Mouse (Mus musculus) CH12.LX (cell line): ENCODE results near the gene 2210011C24Rik. TPM values are rescaled to one million over a fixed set of nuclear protein-coding genes. Genes with fewer than 3 reads are reported as not detected.

ENCODE experiments used
- DNase-seq: peaks from one replicate; pipeline ENCODE4 v3.0.0-alpha.2; 2013; ENCODE audit errors: extremely low read depth
- H3K27ac ChIP-seq: 2 replicates; pipeline ENCODE4 v1.5.1; 2012; ENCODE audit warnings: low read depth, mild to moderate bottlenecking, control low read depth, moderate library complexity; ENCODE audit not compliant: insufficient read depth
- H3K27me3 ChIP-seq: replicated peaks from 2 replicates; pipeline ENCODE3; 2012; ENCODE audit warnings: inconsistent platforms
- H3K36me3 ChIP-seq, 2 experiments: replicated peaks in 1 of 2; 2 replicates each; pipeline versions ENCODE3 to v1.6.1; 2012; ENCODE audit warnings: inconsistent platforms in 1 of 2, low read length in 1 of 2, mild to moderate bottlenecking in 1 of 2, mixed read lengths in 1 of 2, moderate library complexity in 1 of 2; ENCODE audit not compliant: control insufficient read depth in 1 of 2, insufficient read depth in 1 of 2
- H3K4me1 ChIP-seq, 2 experiments: 2 replicates each; pipeline ENCODE4 v1.6.1; 2012; ENCODE audit warnings: inconsistent platforms in 1 of 2, moderate library complexity in 1 of 2; ENCODE audit not compliant: insufficient read depth in 2 of 2, control insufficient read depth in 1 of 2
- H3K4me2 ChIP-seq: 2 replicates; pipeline ENCODE4 v1.6.1; 2012; ENCODE audit warnings: low read depth, mild to moderate bottlenecking, control low read depth; ENCODE audit not compliant: poor library complexity, insufficient read depth, severe bottlenecking
- H3K4me3 ChIP-seq, 3 experiments: fragments of 150-350 bp in 1 of 3; sonication (generic) in 1 of 3; replicated peaks in 1 of 3; 2 replicates each; pipeline versions ENCODE3 to v1.5.1; 2011 to 2012; ENCODE audit warnings: low read depth in 2 of 3, low read length in 2 of 3, mild to moderate bottlenecking in 2 of 3, moderate library complexity in 2 of 3, control low read depth in 1 of 3, improper control_type of control experiment in 1 of 3, inconsistent platforms in 1 of 3, mixed read lengths in 1 of 3; ENCODE audit not compliant: poor library complexity in 1 of 3
- H3K79me2 ChIP-seq: replicated peaks from 2 replicates; pipeline ENCODE4 v1.6.1; 2012; ENCODE audit warnings: mild to moderate bottlenecking, moderate library complexity; ENCODE audit not compliant: control insufficient read depth, poor library complexity, insufficient read depth, severe bottlenecking; ENCODE audit errors: extremely low read depth
- H3K9ac ChIP-seq: 2 replicates; pipeline ENCODE4 v1.6.1; 2012; ENCODE audit warnings: low read depth, mild to moderate bottlenecking, control low read depth, moderate library complexity; ENCODE audit not compliant: insufficient read depth
- H3K9me3 ChIP-seq: replicated peaks from 2 replicates; pipeline ENCODE3; 2012; ENCODE audit warnings: low read length, inconsistent platforms, mixed read lengths
- BHLHE40 ChIP-seq: IDR thresholded peaks from 2 replicates; pipeline ENCODE4 v1.6.1; 2011; ENCODE audit warnings: mild to moderate bottlenecking, low read depth, low read length, improper control_type of control experiment
- CHD1 ChIP-seq: IDR thresholded peaks from 2 replicates; pipeline ENCODE4 v1.6.1; 2012; ENCODE audit warnings: low read depth, low read length, improper control_type of control experiment, inconsistent platforms
- CHD2 ChIP-seq: IDR thresholded peaks from 2 replicates; pipeline ENCODE4 v1.6.1; 2011; ENCODE audit warnings: low read length, improper control_type of control experiment
- CTCF ChIP-seq, 2 experiments: IDR thresholded peaks in 1 of 2; conservative IDR thresholded peaks in 1 of 2; 2 replicates each; pipeline ENCODE4 v1.5.1; 2011 to 2012; ENCODE audit warnings: low read depth in 2 of 2, low read length in 2 of 2, improper control_type of control experiment in 1 of 2, inconsistent platforms in 1 of 2, mild to moderate bottlenecking in 1 of 2, moderate library complexity in 1 of 2
- E2F4 ChIP-seq: IDR thresholded peaks from 2 replicates; pipeline ENCODE4 v1.6.1; 2011; ENCODE audit warnings: low read depth, low read length, improper control_type of control experiment; ENCODE audit not compliant: insufficient replicate concordance
- ELF1 ChIP-seq: IDR thresholded peaks from 2 replicates; pipeline ENCODE4 v1.6.1; 2014; ENCODE audit warnings: low read depth, mild to moderate bottlenecking, inconsistent platforms, low read length, improper control_type of control experiment
- ETS1 ChIP-seq: conservative IDR thresholded peaks from 2 replicates; pipeline ENCODE4 v1.6.1; 2012; ENCODE audit warnings: low read depth, mild to moderate bottlenecking, inconsistent platforms, low read length, improper control_type of control experiment, moderate library complexity
- HCFC1 ChIP-seq: IDR thresholded peaks from 2 replicates; pipeline ENCODE4 v1.6.1; 2012; ENCODE audit warnings: low read depth, mild to moderate bottlenecking, inconsistent platforms, low read length, improper control_type of control experiment
- JUN ChIP-seq: IDR thresholded peaks from 2 replicates; pipeline ENCODE4 v1.6.1; 2011; ENCODE audit warnings: low read depth, mild to moderate bottlenecking, low read length, improper control_type of control experiment, moderate library complexity; ENCODE audit not compliant: insufficient read depth
- MAX ChIP-seq: IDR thresholded peaks from 2 replicates; pipeline ENCODE4 v1.6.1; 2011; ENCODE audit warnings: low read length, improper control_type of control experiment
- MAZ ChIP-seq: IDR thresholded peaks from 2 replicates; pipeline ENCODE4 v1.6.1; 2012; ENCODE audit warnings: low read depth, mild to moderate bottlenecking, inconsistent platforms, low read length, improper control_type of control experiment, moderate library complexity
- MYC ChIP-seq: IDR thresholded peaks from 2 replicates; pipeline ENCODE4 v1.6.1; 2011; ENCODE audit warnings: low read depth, mild to moderate bottlenecking, improper control_type of control experiment, low read length
- NELFE ChIP-seq: IDR thresholded peaks from 2 replicates; pipeline ENCODE4 v1.6.1; 2011; ENCODE audit warnings: low read depth, low read length, improper control_type of control experiment
- PAX5 ChIP-seq: IDR thresholded peaks from 2 replicates; pipeline ENCODE4 v1.6.1; 2012; ENCODE audit warnings: low read length, inconsistent platforms, mixed read lengths
- POLR2A ChIP-seq: IDR thresholded peaks from 2 replicates; pipeline ENCODE4 v1.6.1; 2011; ENCODE audit warnings: low read depth, mild to moderate bottlenecking, improper control_type of control experiment, low read length
- POLR2AphosphoS2 ChIP-seq: IDR thresholded peaks from 2 replicates; pipeline ENCODE4 v1.6.1; 2011; ENCODE audit warnings: low read depth, low read length, improper control_type of control experiment
- RAD21 ChIP-seq: IDR thresholded peaks from 2 replicates; pipeline ENCODE4 v1.6.1; 2011; ENCODE audit warnings: low read depth, mild to moderate bottlenecking, low read length, improper control_type of control experiment, moderate library complexity
- RCOR1 ChIP-seq: conservative IDR thresholded peaks from 2 replicates; pipeline ENCODE4 v1.6.1; 2012; ENCODE audit warnings: low read depth, mild to moderate bottlenecking, inconsistent platforms, low read length, improper control_type of control experiment
- SMC3 ChIP-seq: IDR thresholded peaks from 2 replicates; pipeline ENCODE4 v1.6.1; 2011; ENCODE audit warnings: low read depth, low read length, improper control_type of control experiment
- TBP ChIP-seq: conservative IDR thresholded peaks from 2 replicates; pipeline ENCODE4 v1.6.1; 2011; ENCODE audit warnings: low read depth, low read length, improper control_type of control experiment
- TCF12 ChIP-seq: IDR thresholded peaks from 2 replicates; pipeline ENCODE4 v1.6.1; 2014; ENCODE audit warnings: low read depth, mild to moderate bottlenecking, inconsistent platforms, low read length, improper control_type of control experiment
- UBTF ChIP-seq: IDR thresholded peaks from 2 replicates; pipeline ENCODE4 v1.6.1; 2012; ENCODE audit warnings: low read depth, mild to moderate bottlenecking, inconsistent platforms, low read length, improper control_type of control experiment, moderate library complexity
- ZC3H11A ChIP-seq: IDR thresholded peaks from 2 replicates; pipeline ENCODE4 v1.6.1; 2012; ENCODE audit warnings: low read depth, mild to moderate bottlenecking, inconsistent platforms, low read length, improper control_type of control experiment
- ZKSCAN1 ChIP-seq: IDR thresholded peaks from 2 replicates; pipeline ENCODE4 v1.6.1; 2012; ENCODE audit warnings: low read depth, inconsistent platforms, low read length, improper control_type of control experiment, borderline replicate concordance
- ZMIZ1 ChIP-seq: IDR thresholded peaks from 2 replicates; pipeline ENCODE4 v1.6.1; 2012; ENCODE audit warnings: low read depth, mild to moderate bottlenecking, inconsistent platforms, low read length, improper control_type of control experiment
- ZNF384 ChIP-seq: IDR thresholded peaks from 2 replicates; pipeline ENCODE4 v1.6.1; 2012; ENCODE audit warnings: low read depth, low read length, improper control_type of control experiment, inconsistent platforms
- dilution Hi-C: fragments of 300-500 bp; cut with MboI; formaldehyde crosslinking; loops from 2 replicates; pipeline ENCODE4 v1.14.3; 2020; ENCODE audit warnings: low sequenced_read_pairs; ENCODE audit not compliant: extremely low pct_unique_long_range_greater_than_20kb, extremely low pct_ligation_motif_present
- in situ Hi-C: fragments of 300-500 bp; cut with MboI; formaldehyde crosslinking; loops from 3 replicates; pipeline ENCODE4 v1.14.3; 2019; ENCODE audit warnings: low sequenced_read_pairs, low pct_ligation_motif_present, low pct_unique_long_range_greater_than_20kb, mixed read lengths
- polyA plus RNA-seq: library from polyadenylated mRNA; unstranded; fragments of >175 nt; gene quantifications from 2 replicates; pipeline ENCODE4 v1.2.1, GENCODE M21; 2012; ENCODE audit warnings: low read depth; ENCODE audit not compliant: insufficient read length
- total RNA-seq, 2 experiments: library from RNA; depleted of rRNA; stranded (reverse); fragments of 300-350 nt in 1 of 2; fragments of >200 nt in 1 of 2; gene quantifications; 2 replicates each; pipeline ENCODE4 v1.2.3; 2012 to 2014

The 2210011C24Rik gene
- total and polyA plus RNA-seq, 3 experiments: not detected

GRCm38 (mm10) chr8:83976779-83977350 lies 35.1 kb downstream of the 2210011C24Rik start:
- dilution Hi-C loops (no loop called here), in situ Hi-C loops (no loop called here)
- H3K9ac ChIP-seq: no peak overlapping the region
- no peak overlapping the region for H3K4me3 ChIP-seq
- H3K27me3 ChIP-seq: no peaks in the 10 kb centered on the region
- H3K79me2 ChIP-seq: peaks cover 3% of the 10 kb centered on the region; the same call in 1 of the 2 replicates
- no peak overlapping the region for H3K4me2 ChIP-seq
- H3K36me3 ChIP-seq: peaks cover 11 to 32% of the 10 kb centered on the region in 2 experiments
- H3K27ac ChIP-seq: no peak overlapping the region
- TF ChIP-seq POLR2A (no peak), E2F4 (no peak), CTCF (conservative IDR thresholded peaks at IDR 0.05 in 1 of 2, IDR thresholded peaks at IDR 0.05 in 1 of 2; ENCODE audit: low read depth in 2 of 2, low read length in 2 of 2) (peak in 1 of 2 experiments; percentile 33; a peak in 2 of 4 replicates)
- H3K4me1 ChIP-seq: peaks cover 7 to 48% of the 10 kb centered on the region in 2 experiments
- no peak for DNase-seq
- H3K9me3 ChIP-seq: no peaks in the 10 kb centered on the region

DNA sequence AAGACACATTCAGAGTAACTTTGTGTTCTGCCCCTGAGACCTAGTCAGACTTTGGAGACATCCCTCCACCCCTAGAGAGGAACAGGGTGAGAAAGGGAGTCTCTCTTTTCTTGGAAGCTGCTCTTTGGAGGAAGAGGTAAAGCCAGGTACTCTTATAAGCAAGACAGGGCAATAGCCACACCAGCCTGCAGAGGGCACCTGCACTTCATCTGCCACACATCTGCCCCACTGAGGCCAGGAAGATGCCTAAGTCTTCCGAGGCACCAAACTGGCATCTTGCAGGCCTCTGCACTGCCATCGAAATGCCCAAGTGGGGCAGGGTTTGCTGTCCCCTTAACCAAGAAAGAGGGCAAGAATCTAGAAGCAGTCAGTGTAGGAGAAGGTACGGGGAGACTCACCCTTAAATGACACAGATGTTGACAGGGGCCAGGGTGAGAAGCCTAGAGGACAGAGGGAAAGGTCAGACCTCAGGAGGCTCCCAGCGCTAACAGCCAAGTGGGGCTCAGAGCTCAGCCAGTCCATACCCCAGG lies 35.8 kb downstream of the 2210011C24Rik start:
- dilution Hi-C loops: no loop called here

DNA sequence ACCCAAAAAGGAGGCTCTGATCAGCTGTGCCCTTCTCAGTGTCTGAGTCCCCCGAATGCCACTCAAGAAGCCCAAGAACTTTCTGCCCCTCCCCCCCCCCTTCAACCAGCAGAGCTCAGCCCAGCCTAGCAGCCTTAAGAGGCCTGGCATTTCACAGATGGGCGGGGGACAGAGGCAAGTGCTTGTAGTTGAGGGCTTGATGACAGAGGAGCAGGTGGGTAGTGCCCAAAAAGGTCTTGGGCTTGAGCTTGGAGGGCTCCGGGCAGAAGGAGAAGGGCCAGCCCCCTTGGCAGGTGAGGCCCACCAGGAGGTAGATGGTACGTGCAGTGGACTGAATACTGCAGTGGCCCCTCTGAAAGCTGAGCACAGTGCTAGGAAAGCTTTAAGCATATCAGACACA lies 37.5 kb downstream of the 2210011C24Rik start:
- Histone ChIP-seq H3K9ac (no peak overlapping the region), H3K4me2 (no peak overlapping the region), H3K4me1 (peaks cover 12 to 45% of the 10 kb centered on the region in 2 experiments), H3K4me3 (no peak overlapping the region), H3K27me3 (no peaks in the 10 kb centered on the region), H3K36me3 (peaks cover 4 to 27% of the 10 kb centered on the region in 2 experiments), H3K9me3 (no peaks in the 10 kb centered on the region), H3K79me2 (peaks cover 4% of the 10 kb centered on the region; the same call in 1 of the 2 replicates), H3K27ac (no peak overlapping the region)
- DNase-seq: no peak
- in situ Hi-C loops: no loop called here
- TF ChIP-seq CHD2 (no peak), E2F4 (no peak), ELF1 (no peak), ZKSCAN1 (no peak), MAZ (no peak), UBTF (no peak), JUN (no peak), ZNF384 (no peak), POLR2AphosphoS2 (no peak), BHLHE40 (no peak), MYC (no peak), ETS1 (no peak), ZC3H11A (no peak), MAX (no peak), HCFC1 (no peak), NELFE (no peak)
- dilution Hi-C loops: no loop called here

More for the DNA sequence above, 35.8 kb downstream of the 2210011C24Rik start:
- DNase-seq: no peak
- Histone ChIP-seq H3K36me3 (peaks cover 5 to 31% of the 10 kb centered on the region in 2 experiments), H3K4me3 (no peak overlapping the region), H3K4me1 (peaks cover 14 to 54% of the 10 kb centered on the region in 2 experiments), H3K9me3 (no peaks in the 10 kb centered on the region), H3K27ac (no peak overlapping the region), H3K79me2 (peaks cover 3% of the 10 kb centered on the region; the same call in 1 of the 2 replicates), H3K4me2 (no peak overlapping the region), H3K9ac (no peak overlapping the region), H3K27me3 (no peaks in the 10 kb centered on the region)
- no peak for TF ChIP-seq TBP
- TF ChIP-seq HCFC1: no peak
- no peak for TF ChIP-seq MAX
- peak; percentile 29 to 72; a peak in 2 of 4 replicates for TF ChIP-seq CTCF (conservative IDR thresholded peaks at IDR 0.05 in 1 of 2, IDR thresholded peaks at IDR 0.05 in 1 of 2; ENCODE audit: low read depth in 2 of 2, low read length in 2 of 2)
- no peak for TF ChIP-seq NELFE
- TF ChIP-seq E2F4: no peak
- TF ChIP-seq RCOR1: no peak
- TF ChIP-seq TCF12: no peak
- TF ChIP-seq CHD1: no peak
- peak; percentile 62 for TF ChIP-seq RAD21
- no peak for TF ChIP-seq ZKSCAN1
- no peak for TF ChIP-seq POLR2A
- no peak for TF ChIP-seq PAX5
- no peak for TF ChIP-seq ZC3H11A
- no peak for TF ChIP-seq ZMIZ1
- TF ChIP-seq SMC3: peak; percentile 40
- TF ChIP-seq ZNF384: no peak
- in situ Hi-C loops: no loop called here
